Mouse (Mus musculus) testis, adult 2 months (tissue): Measurements from ENCODE around the gene Ift43.

Experiments used
- CTCF ChIP-seq: fragments of 200-500 bp; IDR thresholded peaks from 2 replicates; pipeline ENCODE4 v1.5.1; 2012; ENCODE audit warnings: low read depth, mild to moderate bottlenecking, inconsistent platforms, low read length, moderate library complexity; ENCODE audit not compliant: control insufficient read depth, insufficient read depth, insufficient replicate concordance
- POLR2A ChIP-seq: fragments of 200-500 bp; IDR thresholded peaks from 2 replicates; pipeline ENCODE4 v1.6.1; 2012; ENCODE audit warnings: low read depth, mild to moderate bottlenecking, inconsistent platforms, low read length, moderate library complexity; ENCODE audit not compliant: control insufficient read depth

DNA sequence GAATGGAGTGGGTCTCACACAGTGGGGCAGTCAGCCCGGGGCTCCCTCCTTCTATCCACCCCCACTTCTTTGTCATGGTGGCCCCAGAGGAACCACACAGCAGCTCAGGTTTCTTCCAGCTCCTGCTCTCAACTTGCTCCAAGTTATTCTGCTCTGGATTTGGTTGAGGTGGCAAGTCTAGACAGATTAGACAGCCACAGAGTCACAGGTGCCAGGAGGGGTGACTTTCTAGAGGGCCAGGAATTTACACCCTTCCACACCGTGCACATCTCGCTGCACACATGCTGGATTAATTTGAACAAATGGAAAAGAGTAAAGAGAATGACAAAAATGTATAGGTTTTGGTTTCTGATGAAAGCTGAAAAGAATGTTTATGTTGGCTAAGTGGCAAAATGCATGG, 18.4 kb downstream of the Ift43 start:
- TF ChIP-seq POLR2A (no peak), CTCF (no peak)
